Mouse (Mus musculus) thymus, postnatal 25 days (tissue): ENCODE results near the gene Psmd14.

Experiments used
- DNase-seq: peaks from one replicate; pipeline ENCODE4 v3.0.0; 2022

Gene Psmd14

DNA sequence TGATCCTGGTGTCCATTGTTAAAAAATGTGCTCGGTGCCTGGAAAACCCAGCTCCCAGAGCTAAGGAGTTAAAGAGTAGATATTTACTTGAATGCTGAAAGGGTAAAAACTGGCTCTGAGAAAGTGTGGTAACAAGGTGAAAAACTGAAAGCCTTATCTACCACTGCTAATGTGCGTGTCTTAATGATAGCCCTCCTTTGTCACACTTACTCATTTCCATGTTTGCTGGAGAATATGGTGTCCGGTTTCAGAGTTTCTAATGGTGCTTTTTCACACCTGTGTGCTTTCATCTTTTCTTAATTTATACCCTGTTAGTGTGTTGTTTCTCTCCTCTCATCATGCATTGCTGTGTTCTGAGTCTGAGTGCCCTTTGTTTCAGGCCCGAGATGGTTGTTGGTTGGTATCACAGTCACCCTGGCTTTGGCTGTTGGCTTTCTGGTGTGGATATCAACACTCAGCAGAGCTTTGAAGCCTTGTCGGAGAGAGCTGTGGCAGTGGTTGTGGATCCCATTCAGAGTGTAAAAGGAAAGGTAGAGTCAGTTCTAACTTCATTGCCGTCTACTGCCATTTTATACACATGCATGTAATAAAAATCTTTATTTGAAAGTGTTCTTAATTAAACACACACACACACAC is 53.1 kb downstream of the Psmd14 start:
- DNase-seq: no peak

- no peak for DNase-seq
Measured at GRCm38 (mm10) chr2:61765526-61765925, 54.0 kb downstream of the Psmd14 start.

DNA sequence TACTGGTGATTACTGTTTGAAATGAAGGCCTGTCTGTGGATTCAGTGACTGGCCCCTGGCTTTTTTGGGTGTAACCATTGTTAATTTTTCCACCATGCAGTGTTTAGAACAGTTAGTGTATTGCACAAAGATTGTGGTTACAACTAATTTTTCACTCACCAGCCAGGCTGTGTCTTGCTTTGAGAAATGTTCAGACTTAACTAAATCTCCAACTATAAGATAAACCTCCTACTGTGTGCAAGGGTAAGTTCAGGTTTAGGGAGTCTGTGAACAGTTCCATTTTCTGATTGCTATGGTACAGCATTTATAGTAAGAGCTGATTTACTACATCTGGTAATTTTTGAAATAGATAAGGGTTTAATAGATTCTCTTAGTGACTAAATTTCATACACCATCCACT is 69.3 kb downstream of the Psmd14 start:
- DNase-seq: no peak

GRCm38 (mm10) chr2:61794960-61795359 is 83.5 kb downstream of the Psmd14 start:
- no peak for DNase-seq

GRCm38 (mm10) chr2:61798048-61798447 is 86.6 kb downstream of the Psmd14 start:
- no peak for DNase-seq

DNA sequence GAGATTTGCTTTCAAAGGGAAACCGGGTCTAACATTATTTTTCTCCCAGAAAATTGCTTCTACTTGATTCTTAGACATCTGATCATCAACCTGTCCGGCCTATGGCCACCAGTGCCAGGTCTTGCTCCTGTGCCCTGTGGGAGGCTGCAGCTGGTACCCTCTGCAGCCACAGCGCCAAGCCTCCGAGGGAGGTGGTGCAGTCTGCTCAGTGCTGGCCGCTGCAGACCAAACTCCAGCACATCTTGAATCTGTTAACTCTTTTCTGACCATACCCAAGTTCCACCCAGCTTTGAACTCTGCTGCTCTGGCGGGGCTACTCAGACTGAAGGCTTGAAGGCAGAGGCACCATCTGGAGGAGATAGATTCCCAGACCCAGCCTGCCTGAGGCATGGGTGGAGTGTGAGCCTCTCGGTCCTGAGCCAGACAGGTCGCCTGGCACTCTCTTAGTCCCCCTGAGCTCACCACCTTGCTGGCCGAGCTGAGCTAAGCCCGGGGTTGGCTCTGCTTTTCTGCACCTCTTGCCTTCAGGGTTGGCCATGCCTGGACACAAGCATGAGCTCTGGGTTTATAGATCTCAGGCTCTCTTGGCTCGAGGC is 91.3 kb downstream of the Psmd14 start, which contains the start of gene Tbr1:
Gene Tbr1, plus strand, starts transcription at position 275 of the 596 bp plus-strand sequence.
- no peak for DNase-seq

- DNase-seq: peak; percentile 26
Measured at GRCm38 (mm10) chr2:61803443-61804367, 92.2 kb downstream of the Psmd14 start.

GRCm38 (mm10) chr2:61804382-61804840 is 92.9 kb downstream of the Psmd14 start:
- DNase-seq: no peak

DNA sequence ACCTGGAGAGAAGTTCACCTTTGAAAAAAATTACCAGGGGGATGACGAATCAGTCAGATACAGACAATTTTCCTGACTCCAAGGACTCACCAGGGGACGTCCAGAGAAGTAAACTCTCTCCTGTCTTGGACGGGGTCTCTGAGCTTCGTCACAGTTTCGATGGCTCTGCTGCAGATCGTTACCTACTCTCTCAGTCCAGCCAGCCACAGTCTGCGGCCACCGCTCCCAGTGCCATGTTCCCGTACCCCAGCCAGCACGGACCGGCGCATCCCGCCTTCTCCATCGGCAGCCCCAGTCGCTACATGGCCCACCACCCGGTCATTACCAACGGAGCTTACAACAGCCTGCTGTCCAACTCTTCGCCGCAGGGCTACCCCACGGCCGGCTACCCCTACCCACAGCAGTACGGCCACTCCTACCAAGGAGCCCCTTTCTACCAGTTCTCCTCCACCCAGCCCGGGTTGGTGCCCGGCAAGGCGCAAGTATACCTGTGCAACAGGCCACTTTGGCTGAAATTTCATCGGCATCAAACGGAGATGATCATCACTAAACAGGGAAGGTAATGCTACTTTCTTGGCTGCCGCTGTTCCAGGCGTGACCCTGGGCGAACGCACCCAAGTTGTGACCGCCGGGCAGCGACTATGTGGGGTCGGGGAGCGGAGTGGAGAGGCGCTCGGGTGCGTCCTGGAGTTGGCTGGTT is 93.5 kb downstream of the Psmd14 start:
- no peak for DNase-seq

GRCm38 (mm10) chr2:61805541-61806345 is 94.2 kb downstream of the Psmd14 start:
- peak; percentile 9 for DNase-seq

GRCm38 (mm10) chr2:61806346-61806825 is 94.9 kb downstream of the Psmd14 start:
- no peak for DNase-seq

GRCm38 (mm10) chr2:61807151-61807550 is 95.7 kb downstream of the Psmd14 start:
- DNase-seq: peak; percentile 8

- DNase-seq: no peak
Measured at GRCm38 (mm10) chr2:61807781-61808180, 96.3 kb downstream of the Psmd14 start.

GRCm38 (mm10) chr2:61808776-61809175 is 97.3 kb downstream of the Psmd14 start:
- peak; percentile 2 for DNase-seq

DNA sequence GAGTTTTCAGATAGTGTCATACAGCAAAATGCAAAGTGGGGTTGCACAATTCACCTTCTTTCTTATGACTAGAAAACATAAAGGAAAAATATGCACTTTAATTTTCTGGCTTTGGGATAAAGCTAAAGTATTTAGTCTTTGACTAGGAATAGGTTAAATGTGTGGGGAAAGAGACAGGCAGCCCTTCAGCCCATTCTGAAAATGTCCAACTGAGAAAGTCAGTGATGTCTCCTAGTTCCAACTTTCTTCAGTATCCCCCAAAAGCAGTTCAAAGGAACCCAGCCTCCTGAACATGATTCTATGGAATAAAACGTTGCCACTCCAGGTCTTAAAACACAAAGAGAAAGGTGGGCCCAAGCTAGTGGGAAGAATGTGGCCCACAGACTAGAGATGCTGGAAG is 97.9 kb downstream of the Psmd14 start:
- DNase-seq: no peak

DNA sequence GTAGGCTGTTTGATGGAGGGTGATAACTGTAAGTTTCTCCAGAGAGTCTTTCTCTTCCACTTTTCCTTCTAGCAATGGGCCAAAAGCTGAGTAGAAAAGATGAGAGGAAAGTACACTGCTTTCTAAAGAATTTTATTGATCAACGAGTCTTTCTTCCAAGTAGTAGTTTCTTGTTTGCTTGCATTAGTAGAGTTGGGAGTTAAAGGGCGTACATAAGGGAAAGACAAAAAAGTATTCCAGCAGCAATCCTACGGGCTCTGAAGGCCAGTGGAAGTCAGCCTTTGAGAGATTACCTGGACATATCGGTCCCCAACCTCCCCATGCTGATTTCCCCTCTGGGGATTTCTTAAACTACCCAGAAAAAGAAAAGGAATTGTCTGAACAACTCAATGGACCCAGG is 99.3 kb downstream of the Psmd14 start:
- DNase-seq: no peak

GRCm38 (mm10) chr2:61811163-61811506 is 99.6 kb downstream of the Psmd14 start:
- DNase-seq: no peak

DNA sequence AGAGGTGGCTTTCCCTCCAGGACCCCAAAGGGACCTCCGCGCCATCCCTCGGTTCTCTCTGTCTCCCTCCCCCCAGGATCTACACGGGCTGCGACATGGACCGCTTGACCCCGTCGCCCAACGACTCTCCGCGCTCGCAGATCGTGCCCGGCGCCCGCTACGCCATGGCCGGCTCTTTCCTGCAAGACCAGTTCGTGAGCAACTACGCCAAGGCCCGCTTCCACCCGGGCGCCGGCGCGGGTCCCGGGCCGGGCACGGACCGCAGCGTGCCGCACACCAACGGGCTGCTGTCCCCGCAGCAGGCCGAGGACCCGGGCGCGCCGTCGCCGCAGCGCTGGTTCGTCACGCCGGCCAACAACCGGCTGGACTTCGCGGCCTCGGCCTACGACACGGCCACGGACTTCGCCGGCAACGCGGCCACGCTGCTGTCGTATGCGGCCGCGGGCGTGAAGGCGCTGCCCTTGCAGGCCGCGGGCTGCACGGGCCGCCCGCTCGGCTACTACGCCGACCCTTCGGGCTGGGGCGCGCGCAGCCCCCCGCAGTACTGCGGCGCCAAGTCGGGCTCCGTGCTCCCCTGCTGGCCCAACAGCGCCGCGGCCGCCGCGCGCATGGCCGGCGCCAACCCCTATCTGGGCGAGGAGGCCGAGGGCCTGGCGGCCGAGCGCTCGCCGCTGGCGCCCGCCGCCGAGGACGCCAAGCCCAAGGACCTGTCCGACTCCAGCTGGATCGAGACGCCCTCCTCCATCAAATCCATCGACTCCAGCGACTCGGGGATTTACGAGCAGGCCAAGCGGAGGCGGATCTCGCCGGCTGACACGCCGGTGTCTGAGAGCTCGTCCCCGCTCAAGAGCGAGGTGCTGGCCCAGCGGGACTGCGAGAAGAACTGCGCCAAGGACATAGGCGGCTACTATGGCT is 100.3 kb downstream of the Psmd14 start:
- peak; percentile 6 for DNase-seq

- no peak for DNase-seq
Measured at GRCm38 (mm10) chr2:61812536-61812935, 101.0 kb downstream of the Psmd14 start.

DNA sequence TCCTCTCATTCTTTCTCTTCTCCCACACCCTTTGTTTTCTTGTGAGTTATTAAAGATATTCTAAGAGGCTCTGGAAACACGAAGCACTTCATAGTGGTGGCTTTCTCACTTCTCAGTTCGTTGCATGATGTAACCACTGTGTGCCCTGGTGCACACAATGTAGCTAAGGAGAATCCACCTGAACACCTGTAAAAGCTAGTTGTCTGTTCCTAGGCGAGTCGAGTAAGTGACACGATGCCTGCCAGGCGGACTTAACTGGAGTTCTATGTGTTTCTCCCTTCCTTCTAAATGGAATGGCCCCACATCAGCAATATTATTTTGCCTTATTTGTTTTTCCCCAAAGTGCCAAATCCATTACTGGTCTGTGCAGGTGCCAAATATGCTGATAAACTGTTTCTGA is 101.6 kb downstream of the Psmd14 start:
- DNase-seq: peak; percentile 5

DNA sequence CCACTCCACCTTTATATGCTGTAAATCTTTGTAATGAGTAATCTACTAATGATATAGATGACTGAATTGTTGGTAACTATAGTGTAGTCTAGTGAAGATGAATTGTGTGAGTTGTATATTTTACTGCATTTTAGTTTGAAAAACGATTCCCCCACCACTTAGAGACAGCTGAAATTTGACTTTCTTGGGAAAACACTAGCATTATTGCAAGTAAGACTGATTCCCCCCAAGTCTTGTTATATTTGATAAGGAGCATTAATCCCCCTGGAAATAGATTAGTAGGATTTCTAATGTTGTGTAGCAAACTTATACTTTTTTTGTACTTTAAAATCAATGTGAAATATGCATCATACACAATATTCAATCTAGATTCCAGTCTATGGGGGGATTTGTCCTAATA is 102.0 kb downstream of the Psmd14 start:
- DNase-seq: no peak
